Mouse (Mus musculus): Measurements from ENCODE around the gene Epb41l4b.

Gene Epb41l4b

DNA sequence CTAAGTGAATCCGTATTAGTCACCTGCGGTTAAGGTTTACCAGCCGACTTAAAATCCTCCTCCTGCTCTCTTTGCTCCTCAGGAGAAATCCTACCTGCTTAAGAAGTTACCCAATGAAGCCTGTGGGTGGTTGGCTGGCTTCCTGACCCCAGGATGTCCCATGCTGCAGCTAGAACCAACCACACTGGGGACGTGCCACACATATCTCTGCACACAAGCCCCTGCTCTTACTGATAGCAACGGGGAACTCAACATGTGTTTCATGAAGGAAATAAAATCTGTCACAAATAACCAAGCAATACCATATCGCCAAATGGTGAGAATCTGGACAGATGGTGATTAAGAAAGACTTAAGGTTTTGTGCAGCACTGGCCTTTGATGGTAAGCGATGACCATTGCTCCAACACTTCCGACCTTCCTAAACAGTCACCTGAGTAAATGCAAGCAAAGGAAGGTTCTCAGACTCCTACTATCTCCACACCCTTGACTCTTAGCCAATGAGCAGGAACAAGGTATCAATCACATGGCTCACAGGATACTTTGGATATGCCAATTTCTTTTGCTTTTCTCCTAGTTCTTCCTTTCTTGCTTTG is 131.7 kb downstream of the Epb41l4b start:
- no peak for DNase-seq (ENCODE audit: low spot score in 2 of 2)

DNA sequence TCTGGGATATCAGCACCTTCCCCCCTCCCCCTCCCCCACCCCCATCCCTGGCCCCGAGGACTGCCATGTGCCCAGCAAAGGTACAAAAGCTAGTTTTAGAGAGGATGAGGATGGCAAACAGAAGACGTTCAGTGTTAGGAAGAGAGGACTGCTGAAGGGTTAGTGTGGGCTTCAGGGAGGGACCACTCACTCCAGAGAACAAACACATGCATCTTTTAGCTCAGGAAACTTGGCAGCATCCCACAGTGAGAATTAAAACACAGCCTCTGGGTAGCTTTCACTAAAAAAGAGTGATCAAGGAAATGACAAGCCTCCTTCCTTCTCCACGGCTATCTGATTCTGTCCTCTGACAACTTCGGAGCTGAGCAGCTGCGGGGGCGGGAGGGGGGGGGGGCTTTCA is 132.3 kb downstream of the Epb41l4b start:
- no peak for DNase-seq (ENCODE audit: low spot score in 2 of 2)

DNA sequence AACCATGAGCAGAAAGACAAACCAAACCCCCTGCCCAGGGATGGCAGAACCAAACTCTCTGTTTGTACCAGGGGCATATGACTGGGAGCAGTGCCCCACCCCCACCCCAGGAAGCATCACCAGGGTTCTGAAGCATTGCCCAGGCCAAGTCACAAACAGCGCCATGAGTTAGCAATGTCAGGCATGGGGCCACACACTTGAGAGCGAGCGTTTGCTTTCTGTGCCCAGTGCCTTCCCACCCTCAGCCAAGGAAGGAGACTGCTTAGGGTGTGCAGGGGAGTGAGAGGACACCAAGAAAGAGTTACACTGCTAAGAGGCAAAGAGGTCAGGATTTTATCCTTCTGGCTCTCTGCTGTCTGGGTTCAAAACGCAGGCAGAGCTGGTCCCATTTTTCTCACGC is 132.8 kb downstream of the Epb41l4b start:
- no peak for DNase-seq (ENCODE audit: low spot score in 2 of 2)

DNA sequence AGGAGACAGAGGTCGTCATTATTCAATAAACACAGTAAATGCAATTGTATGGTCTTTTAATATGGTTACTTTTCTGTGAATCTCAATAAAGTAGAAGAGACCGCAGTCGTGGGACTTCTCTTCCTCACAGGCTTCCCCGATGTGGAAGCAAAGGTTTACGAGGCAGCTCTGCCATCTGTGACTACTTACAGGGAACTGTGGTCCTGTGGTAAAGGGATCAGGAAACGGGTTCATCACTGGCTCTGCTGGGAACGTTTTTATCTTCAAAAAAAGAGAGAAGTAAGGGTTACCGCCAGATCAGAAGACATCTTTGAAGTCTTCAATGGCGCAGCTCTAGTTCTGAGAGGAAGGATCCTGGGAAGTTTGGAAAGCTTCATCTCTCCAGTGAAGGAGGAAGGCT is 135.5 kb downstream of the Epb41l4b start:
- no peak for DNase-seq (ENCODE audit: low spot score in 2 of 2)

DNA sequence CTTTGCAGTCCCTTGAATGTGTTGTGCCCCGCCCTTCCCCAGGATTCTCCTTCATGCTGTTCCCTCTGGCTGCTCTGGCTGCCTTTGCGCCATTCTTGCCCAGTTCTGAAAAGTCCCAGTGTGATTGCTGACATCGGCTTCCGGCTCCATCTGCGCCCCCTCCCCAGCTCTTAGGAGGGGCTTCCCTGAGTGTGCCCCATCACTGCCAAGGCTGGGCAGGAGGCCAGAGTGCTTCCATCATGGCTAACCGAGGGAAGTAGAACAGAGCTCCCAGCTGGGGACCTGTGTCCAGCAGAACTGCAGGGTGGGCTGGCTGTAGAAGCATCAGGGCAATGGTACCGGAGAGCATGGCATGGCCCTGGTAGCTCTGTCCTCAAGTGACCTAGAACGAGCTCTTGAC is 138.2 kb downstream of the Epb41l4b start:
- no peak for DNase-seq (ENCODE audit: low spot score in 2 of 2)

DNA sequence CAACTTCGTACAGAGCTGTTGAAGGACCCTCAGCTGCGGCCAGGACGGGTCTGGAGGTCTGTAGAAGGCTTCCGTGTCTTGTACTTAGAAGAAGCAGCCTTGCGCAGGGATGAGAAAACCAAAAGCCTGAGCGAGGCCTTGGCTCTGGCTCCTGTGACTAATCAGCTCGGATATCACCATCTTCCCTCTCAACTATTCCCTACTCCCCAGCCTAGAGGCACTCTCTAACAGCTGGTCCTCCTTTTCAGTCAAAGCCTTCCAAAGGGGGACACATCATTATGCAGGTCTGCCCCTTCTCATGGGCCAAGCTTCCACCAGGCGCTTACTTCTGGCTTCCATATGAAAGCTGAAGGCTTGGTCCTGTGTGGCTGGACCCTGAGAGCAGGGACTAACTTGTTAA is 139.4 kb downstream of the Epb41l4b start:
- no peak for DNase-seq (ENCODE audit: low spot score in 2 of 2)

DNA sequence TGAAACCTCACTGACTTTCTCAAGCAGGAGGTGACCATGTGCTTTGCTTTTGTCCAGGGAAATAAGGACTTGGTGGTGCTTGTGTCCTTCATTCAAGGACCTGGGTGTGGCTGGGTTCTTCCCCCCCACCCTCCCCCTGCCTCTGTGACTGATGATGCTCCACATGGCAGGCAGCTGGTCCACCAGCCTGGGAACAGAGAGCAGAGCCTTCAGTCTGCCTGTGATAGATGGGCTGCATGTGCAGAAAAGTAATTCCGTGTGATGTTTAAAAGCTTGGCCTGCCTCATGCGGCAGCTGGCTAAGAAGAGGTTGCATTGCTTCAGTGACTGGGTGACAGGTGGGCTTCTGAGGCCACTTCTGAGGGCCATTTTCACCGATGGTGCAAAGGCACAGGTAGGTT is 140.5 kb downstream of the Epb41l4b start:
- DNase-seq (ENCODE audit: low spot score in 2 of 2) = no peak

DNA sequence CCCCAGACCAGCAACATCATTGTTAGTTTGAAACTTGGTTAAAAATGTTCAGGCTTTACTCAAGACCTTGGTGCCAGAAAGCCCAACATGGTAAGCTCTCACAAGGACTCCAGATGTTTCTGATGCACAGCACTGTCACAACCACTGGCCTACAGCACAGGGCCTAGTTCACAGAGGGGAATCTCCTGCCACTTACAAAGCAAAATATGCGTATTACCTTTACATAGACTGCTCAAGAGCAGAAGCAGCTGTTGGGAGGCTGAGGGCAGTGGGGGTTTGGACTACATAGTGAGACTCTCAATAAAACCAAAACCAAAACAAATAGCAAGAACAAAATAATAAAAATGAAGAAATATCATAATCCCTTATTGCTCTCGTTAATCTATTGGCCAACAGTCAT is 141.8 kb downstream of the Epb41l4b start:
- DNase-seq (ENCODE audit: low spot score in 2 of 2) = no peak

DNA sequence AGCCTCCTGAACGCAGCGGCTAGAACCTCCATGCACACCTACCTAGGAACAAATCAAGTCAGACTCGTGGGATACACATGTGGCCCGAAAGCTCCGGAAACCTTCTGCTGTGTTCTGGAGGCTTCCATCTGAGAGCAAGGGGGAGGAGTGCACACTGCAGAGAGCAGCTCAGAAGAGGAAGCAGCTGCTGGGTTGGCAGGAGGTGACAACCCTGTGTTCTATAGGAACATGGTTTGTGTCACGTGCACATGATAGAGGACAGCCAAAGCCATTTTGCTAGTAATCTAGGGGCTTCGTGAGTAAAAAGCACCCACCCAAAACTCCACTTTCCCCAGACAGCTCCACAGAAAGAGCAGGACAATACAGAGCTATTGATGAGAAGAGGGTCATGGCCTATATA is 149.9 kb downstream of the Epb41l4b start:
- no peak for DNase-seq (ENCODE audit: low spot score in 2 of 2)

DNA sequence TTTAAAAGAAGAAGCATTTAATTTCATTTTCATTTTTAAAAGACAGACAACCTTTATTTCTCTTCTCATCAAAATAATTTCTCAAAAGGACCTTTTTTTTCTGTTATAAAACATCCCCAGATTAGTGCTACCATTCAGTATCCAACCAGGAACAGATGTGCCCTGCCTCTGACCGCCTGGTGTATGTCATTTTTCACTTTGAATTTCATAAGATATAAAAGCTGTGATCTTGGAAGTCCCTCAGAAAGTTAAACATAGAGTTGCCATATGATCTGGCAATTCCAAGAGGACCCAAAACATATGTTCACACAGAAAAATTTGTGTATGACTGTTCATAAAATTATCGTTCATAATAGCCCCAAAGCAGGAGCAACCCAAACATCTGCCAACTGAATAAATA is 151.3 kb downstream of the Epb41l4b start:
- no peak for DNase-seq (ENCODE audit: low spot score in 2 of 2)

DNA sequence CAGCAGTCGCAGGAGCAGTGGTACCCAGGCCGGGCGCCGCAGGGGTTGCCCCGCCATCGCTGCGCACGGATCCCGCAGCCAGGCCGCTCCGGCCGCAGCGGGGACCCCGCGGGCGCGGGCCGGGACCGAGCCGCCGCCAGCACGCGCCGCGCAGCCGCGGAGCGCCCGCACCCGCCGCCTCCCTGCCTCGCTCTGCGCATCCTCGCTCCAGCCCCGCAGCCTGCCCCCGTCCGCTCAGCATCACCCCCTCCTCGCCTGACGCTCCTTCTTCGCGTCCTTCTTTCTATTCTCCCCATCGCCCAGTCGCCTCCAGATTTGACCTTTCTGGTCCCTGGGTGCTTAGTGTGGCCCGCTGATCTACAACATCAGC is 153.0 kb downstream of the Epb41l4b start, which contains the start of gene Frrs1l:
Frrs1l (minus strand) TSS at position 177 of the 370 bp plus-strand sequence.
- peak; percentile 41 to 56 for DNase-seq (ENCODE audit: low spot score in 2 of 2)

DNA sequence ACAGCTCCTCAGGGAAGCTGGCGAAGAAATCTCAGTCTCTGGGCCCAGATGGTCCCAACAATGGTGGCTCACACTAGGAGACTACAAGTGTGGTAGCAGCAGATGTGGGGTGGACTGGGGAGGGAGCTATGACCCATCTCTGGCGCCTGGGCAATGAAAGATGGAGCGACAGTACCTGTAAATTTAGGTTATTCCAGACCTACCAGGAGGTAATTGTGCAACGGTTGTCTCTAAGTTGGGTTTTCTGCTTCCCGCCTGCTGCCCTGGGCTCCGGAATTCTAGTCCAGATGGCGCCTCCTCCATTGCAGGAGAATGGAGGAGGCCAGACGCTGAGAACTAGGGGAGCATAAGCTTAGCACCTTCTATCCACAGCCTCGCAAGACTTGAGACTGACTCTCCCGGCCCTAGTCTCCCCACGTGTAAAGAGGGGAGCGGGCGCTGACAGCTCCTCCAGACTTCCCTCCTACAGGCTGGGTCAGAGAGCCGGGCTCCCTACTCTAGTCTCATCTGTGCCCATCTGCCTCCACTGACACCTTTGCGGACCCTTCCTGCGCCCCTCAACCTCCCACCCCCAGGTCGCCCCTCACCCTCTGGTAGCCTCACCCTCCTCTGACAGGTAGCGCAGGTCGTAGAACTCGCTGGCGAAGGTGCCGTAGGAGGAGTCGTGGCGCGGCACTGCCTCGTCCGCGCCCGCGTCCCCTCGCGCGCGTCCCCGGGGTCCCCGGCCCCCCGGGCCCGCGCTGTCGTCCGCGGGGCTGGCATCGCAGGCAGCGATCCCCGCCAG is 153.6 kb downstream of the Epb41l4b start:
- DNase-seq (ENCODE audit: low spot score in 2 of 2) = no peak

DNA sequence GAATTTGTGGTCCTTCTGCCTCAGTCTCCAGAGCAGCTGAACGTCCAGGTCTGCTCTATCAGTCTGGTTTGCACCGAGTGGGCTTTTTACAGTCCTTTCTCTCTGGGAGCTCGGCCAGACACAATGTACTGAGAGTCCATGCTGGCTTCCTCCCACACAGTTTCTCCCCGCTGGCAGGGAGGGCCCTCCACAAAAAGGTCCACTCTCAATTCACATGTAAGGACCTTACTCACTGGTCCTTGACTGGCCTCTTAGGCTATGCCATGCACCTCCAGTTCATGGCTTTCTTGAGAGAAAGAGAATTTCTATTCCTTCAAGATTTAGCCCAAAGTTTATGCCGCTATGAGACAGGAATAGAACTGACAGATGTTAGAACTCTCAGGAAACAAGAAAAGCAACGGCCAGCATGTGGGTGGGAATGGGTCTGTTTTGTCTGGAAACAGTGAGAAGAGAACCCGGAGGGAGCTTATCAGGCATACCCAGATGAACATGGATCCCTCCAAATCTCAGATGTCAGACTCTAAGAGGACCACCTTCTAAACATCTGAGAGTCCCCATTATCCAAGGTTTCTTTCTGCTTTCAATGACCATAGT is 177.6 kb downstream of the Epb41l4b start:
- DNase-seq (ENCODE audit: low spot score in 2 of 2) = peak in 1 of 2 experiments; percentile 38

DNA sequence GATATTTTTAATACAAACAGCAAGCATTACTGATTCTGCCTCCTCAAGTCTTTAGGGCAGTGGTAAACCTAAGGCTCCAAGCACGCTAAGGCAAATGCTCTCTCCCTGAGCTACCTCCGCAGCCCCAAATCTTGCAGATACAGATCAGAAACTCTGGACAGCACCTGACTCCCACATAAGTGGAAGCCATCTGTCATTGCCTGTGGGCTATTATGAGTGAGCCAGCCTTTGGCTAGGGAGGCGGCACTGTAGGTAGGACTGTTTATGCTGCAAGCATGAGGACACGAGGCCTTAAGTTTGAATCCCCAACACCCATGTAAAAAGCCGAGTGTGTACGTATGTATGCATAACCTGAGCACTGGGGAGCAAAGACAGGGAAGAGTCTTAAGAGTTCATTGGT is 179.6 kb downstream of the Epb41l4b start:
- DNase-seq (ENCODE audit: low spot score in 2 of 2) = no peak

DNA sequence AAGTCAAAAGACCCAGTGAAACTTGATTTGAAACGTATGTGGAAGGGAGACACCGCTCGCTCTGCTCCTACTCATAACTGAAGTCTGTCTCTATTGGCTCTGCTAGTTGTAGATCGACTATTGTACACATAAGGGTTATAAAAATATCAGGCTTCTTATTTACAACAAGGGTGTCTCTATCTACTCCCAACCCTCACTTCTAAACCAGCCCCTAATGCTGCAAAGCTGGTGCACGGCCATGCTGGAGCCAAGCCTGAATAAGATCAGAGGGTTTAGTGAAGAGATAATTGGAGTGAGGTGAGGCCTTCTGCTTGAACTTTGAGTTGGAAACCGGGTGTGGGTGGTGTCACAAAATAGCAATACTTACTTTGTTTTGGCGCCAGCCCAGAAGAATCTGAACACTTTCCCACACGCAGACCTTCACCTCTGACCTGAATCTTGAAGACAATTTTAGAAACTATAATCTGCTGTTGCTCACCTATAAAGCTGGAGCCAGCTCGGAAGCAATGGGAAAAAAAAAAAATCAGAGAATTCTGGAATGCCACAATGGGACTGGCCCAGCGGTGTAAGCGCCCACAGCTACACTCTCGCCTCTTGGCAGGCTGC is 181.8 kb downstream of the Epb41l4b start:
- DNase-seq (ENCODE audit: low spot score in 2 of 2) = no peak

DNA sequence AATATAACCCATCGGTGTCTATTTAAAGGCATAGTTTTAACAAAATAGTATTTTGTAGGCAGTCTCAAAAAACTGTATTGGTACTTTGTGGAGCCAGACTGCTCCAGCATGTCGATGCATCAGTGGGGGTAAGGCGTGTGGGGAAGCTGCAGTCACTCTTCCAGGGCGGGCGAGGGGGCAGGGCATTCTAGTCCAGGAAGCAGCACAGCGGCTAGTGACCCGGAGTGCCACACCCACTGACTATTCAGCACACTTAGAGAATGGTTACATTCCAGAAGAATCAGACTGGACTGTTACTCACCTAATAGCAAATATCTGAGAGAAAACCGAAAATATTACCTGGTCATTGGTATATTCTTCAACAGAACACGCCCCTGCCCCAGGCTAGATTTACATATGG is 185.7 kb downstream of the Epb41l4b start:
- no peak for DNase-seq (ENCODE audit: low spot score in 2 of 2)

DNA sequence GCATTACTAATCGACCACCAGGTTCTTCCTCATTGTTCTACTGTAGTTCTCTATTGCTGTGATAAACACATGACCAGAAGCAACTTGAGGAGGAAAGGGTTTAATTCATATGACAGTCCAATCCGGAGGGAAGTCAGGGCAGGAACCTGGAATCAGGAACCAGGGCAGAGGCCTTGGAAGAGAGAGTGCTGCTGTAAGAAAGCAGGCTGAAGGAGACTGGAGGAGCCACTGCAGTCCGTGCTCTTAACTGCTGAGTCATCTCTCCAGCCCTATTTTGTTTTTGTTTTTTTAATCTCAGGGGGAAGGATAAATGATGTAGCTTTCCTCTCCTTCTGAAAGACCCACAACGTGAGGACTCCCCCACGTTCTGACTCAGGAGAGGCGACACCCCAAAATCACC is 190.0 kb downstream of the Epb41l4b start:
- DNase-seq (ENCODE audit: low spot score in 2 of 2) = no peak

DNA sequence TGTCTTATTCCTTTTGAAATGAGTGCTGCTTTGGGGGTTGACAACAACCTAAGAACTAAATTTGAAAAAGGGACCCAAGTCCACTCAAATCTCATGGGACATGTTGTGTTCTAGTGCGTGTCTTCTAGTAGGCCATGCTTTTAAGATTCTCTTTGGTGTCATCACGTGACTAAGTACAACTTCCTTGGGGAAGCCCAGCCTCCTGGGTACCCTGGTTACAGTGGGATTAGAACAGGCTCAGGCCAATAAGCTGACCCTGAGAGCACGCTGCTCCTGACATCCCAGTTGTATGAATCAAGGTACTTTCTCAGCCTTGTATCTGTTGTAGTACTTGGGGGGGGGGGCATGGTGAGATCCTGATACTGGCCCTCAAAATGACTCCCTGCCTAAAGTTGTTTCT is 191.5 kb downstream of the Epb41l4b start:
- DNase-seq (ENCODE audit: low spot score in 2 of 2) = no peak

DNA sequence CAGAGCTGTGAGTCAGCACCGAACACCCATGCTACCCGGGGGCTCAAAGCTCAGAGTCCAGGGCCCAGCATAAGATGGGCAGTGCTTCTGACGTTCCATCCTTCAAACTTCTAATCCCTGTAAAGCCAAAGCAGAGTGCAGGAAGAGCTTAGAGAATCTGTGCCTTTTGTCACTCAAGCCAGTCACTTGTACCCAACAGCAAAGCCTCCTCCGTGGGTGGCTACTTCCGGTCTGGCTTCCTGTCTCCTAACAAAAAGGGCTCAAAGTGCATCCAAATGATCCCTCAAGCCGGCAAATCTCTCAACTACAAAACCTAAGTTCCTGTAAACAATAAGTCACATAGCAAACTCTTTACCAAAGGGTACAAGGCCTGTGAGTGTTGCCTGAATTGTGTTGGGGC is 193.7 kb downstream of the Epb41l4b start:
- DNase-seq (ENCODE audit: low spot score in 2 of 2) = no peak

DNA sequence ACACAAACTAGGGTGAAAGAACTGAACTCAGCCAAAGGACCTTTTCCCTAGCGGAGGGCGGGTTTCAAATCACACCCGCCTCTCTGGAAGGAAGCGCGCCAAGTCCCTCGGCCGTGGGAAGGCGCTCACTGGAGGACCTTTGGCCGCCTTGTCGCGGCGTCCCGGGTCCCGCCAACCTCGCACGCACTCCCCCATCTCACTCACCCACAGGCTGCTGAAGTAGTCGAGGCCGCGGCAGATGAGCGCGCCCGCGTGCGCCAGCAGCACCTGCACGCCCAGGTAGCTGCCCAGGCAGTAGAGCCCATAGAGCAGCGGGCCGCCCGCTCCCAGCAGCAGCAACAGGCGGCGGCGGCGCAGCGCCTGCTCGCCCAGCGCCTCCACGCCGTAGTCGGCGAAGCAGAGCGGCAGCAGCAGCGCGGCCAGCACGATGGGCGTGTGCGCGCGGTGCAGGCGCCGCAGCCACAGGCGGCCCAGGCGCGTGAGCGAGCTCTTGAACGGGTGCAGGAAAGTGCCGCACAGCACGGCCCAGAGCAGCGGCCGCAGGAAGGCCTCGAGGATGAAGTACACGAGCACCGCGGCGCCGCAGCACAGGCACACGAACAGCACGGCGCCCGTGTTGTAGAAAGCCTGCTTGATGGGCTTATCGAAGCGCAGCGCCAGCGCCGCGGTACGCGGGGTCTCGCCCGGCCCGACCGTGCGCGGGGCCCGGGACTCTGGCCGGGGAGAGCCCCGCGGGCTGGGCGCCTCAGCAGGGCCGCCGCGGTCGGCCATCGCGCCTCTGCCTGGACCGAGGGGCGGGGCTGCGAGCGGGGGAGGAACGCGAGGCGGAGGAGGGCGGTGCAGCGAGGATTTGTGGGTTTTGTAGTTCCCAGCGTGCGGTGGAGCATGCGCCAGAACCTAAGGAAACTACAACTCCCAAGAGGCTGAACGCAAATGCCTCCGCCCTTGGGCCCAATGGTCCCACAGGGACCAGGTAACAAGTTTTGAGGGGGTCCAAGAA is 196.3 kb downstream of the Epb41l4b start, which contains the start of gene Tmem245:
Tmem245 (minus strand) TSS at position 797 of the 1,000 bp plus-strand sequence.
- DNase-seq (ENCODE audit: low spot score in 2 of 2) = peak; percentile 82 to 86

DNA sequence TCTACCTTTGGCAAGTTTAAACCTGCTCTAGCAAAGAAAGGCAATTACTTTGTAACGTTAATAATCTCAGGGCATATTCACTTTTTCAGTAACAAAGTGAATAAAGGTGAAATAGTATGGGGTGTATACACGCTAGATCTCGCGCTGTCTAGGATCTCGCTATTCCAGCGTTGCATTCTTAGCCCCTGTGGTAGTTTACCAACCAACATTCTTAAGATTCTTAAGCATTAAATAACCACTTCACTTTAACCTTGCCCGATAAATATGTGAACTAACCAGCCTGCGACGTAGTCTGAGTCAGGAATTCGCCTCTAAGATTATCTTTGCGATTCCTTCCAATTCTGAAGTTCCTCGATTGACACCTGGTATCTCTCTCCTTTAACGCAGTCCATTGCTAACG is 197.1 kb downstream of the Epb41l4b start:
- DNase-seq (ENCODE audit: low spot score in 2 of 2) = no peak
